Comparison of ENCODE assay signal across 9 mouse cellular contexts in genomic region chr5:7911975-7912374, GRCm38 (mm10). TPM values are rescaled to one million over a fixed set of nuclear protein-coding genes. Genes with fewer than 3 reads are reported as not detected.
DNase-seq lines count a peak whose midpoint lies in the region; ATAC-seq and TF ChIP-seq lines count a peak whose summit lies in the region.
"Had no signal": no experiment of that assay in that cellular context is flagged by ENCODE, and none has a peak within 500 bp of the region (broad histone marks: within the 10 kb centered on the region; RNA-seq: fewer than 3 reads in every experiment).

No protein-coding gene starts in this region.

- WGBS in lung, embryonic 14.5 days = 66% methylated on average over 3 of the region's 3 CpGs

- no peak for ATAC-seq in lung, embryonic 14.5 days (ENCODE audit: insufficient read depth)

- no peaks in the 10 kb centered on the region for H3K36me3 ChIP-seq in lung, embryonic 14.5 days (ENCODE audit: insufficient read depth)

- no peaks in the 10 kb centered on the region for H3K4me1 ChIP-seq in lung, embryonic 14.5 days (ENCODE audit: insufficient read depth)

- H3K27me3 ChIP-seq in lung, embryonic 14.5 days (ENCODE audit: insufficient read depth, low read length) = no peaks in the 10 kb centered on the region

- H3K4me3 ChIP-seq in gastrocnemius, adult 2 months = no peak overlapping the region
- no peak overlapping the region for H3K4me3 ChIP-seq in lung, embryonic 14.5 days (ENCODE audit: low read depth, low read length)

- H3K9ac ChIP-seq in lung, embryonic 14.5 days = no peak overlapping the region

- intact Hi-C loops in gastrocnemius, adult 2 months (cut with DNase I) = no loop called here
- intact Hi-C loops in gastrocnemius, postnatal 14 days (cut with DNase I; ENCODE audit: low total_unique reads) = no loop called here

- H3K4me2 ChIP-seq in lung, embryonic 14.5 days = no peak overlapping the region

- no peak for DNase-seq in gastrocnemius, adult 2 months
- DNase-seq in gastrocnemius, postnatal 14 days = no peak
- DNase-seq in lung, embryonic 14.5 days = no peak
- no peak for DNase-seq in lung, adult 18-20 months
- peak; percentile 27 for DNase-seq in embryo, embryonic 10 days (ENCODE audit: low spot score)
- DNase-seq in retina, postnatal 1 day = peak; percentile 37
- DNase-seq in right cerebral cortex, postnatal 10 days (ENCODE audit: low spot score in 2 of 2) = no peak
- DNase-seq: cerebellum, adult 9-10 months; heart, postnatal 4 days had no signal

- H3K27ac ChIP-seq in gastrocnemius, adult 2 months = peak overlapping the region; percentile 56
- H3K27ac ChIP-seq in lung, embryonic 14.5 days (ENCODE audit: low read depth) = no peak overlapping the region

- H3K9me3 ChIP-seq in lung, embryonic 14.5 days (ENCODE audit: low read depth, low read length) = no peaks in the 10 kb centered on the region

- peak; percentile 23; the same call in 1 of the 2 replicates for TF ChIP-seq CTCF in gastrocnemius, adult 2 months (IDR thresholded peaks at IDR 0.05)
- TF ChIP-seq CTCF in lung, embryonic 14.5 days (IDR thresholded peaks at IDR 0.05; ENCODE audit: low read depth) = peak; percentile 35; the same call in 1 of the 2 replicates

RNA-seq across cellular contexts. Expression of gene Steap4, which starts 48.3 kb away (rescaled TPM):
- total RNA-seq in gastrocnemius, adult 2 months (2021) = 10 to 100 TPM; 20.0 to 20.8 TPM
- total RNA-seq in gastrocnemius, postnatal 14 days (2021) = 10 to 100 TPM; 31.6 to 35.9 TPM
- 1.7 and 2.7 TPM in 2 replicates for polyA plus RNA-seq in lung, embryonic 14.5 days (2014; fragmentation: Nextera tagmentation; extraction: Ambion mirVana)

Comparison
In these comparisons a context has a peak if more than half of its experiments do, and no peak if none do; other contexts are left out.
1. DNase-seq: peak in embryo, embryonic 10 days (single experiment) and retina, postnatal 1 day (single experiment); none in gastrocnemius, adult 2 months (single experiment), gastrocnemius, postnatal 14 days (single experiment), lung, embryonic 14.5 days (single experiment), lung, adult 18-20 months (0 of 2) and right cerebral cortex, postnatal 10 days (0 of 2).